Mouse (Mus musculus) 416B (cell line): ENCODE measurements at regions not wholly inside any gene's neighbourhood (a gene's known extent, or its start where the extent isn't known, plus 50 kb on each side); places are given as distances from the start of the nearest gene placed in this dataset.

ENCODE experiments used
- DNase-seq: peaks from one replicate; pipeline ENCODE4 v3.0.0; 2011; ENCODE audit warnings: low read depth

DNA sequence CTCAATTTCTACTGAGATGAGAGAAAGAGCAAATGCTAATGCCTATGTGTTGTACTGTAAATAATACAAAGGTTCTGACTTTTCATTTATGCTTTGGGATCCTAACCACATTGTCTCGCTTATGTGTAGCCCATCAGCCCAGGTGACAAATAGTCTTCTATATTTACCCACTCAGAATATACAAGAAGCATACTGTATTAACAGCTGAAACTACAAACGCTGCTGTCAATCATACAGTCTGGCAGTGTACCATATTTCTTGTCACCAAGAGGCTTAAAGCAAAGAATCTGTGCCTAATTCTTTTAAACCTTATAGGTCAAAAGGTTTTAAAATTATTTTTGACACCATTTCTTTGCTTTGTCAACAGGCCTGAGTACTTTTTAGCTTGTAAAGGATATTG is 160.8 kb upstream of the Pitx2 start:
- DNase-seq: no peak

- no peak for DNase-seq
Measured at GRCm38 (mm10) chr3:129044834-129045233, 154.8 kb upstream of the Pitx2 start.

GRCm38 (mm10) chr3:129049899-129050597 is 149.6 kb upstream of the Pitx2 start:
- DNase-seq: no peak

DNA sequence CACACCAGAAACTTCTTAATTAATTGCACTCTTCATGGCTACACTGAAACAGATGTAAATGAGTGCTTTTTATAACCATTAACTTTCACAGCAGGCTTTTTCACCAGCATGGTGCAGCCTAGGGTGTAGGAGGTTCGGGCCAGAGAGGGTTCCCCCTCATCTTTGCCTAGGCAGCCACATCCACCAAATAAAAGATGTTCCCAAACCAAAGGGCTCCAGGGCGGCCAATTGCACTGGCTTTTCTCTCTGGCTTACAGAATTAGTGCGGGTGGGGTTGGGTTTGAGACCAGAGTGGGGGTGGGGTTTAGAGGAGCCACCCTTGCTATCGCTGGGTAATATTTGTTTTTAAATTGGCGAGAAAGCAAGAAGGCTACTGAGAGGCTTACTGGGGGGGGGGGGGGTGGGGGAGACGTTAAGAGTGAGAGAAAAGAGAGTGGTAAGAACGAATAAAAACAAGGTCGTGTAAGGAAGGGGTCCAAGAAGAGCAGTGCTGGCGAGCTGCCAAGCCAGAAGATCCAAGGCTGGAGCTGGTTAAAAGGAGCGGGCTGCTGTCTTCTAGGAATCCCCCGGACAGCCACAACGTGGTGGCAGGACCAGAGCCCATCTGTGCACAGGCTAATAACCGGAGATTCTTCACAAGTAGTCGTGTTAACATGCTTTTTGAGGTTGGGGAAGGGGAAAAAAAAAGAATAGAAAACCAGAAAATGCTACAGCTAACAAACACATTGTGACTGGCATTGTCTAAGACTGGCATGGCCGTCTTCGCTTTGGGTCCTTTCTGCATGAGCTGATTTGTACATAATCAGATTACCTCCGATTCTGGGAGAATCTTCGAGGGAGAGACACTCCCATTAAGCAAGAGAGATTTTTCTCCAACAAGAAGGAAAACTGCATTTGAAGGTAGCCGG is 134.0 kb upstream of the Pitx2 start:
- DNase-seq: no peak

- no peak for DNase-seq
Measured at GRCm38 (mm10) chr3:129069676-129070075, 130.0 kb upstream of the Pitx2 start.

- no peak for DNase-seq
Measured at GRCm38 (mm10) chr3:129070521-129070933, 129.2 kb upstream of the Pitx2 start.

- no peak for DNase-seq
Measured at GRCm38 (mm10) chr3:129071002-129071401, 128.7 kb upstream of the Pitx2 start.

GRCm38 (mm10) chr3:129076396-129076795 is 123.3 kb upstream of the Pitx2 start:
- DNase-seq: no peak

- DNase-seq: no peak
Measured at GRCm38 (mm10) chr3:129103786-129104440, 95.8 kb upstream of the Pitx2 start.

DNA sequence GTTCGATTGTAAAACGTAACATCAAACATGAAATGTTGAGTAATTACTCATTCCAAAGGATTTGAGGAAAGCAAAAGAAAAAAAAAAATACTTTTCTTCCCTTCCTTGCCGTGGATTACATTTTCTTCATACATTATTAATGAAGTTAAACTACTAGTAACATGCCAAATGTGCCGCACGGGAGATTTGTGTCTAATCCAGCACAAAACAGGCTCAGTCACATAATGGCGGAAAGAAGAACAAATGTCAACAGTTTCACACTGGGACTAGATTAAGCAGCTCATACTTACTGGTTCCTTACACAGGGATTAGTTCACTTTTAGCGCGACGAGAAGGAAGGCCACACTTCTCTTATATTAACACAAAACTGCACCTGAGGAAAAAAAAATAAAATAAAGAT is 94.9 kb upstream of the Pitx2 start:
- DNase-seq: no peak

- DNase-seq: no peak
Measured at GRCm38 (mm10) chr3:129106174-129106573, 93.5 kb upstream of the Pitx2 start.

- no peak for DNase-seq
Measured at GRCm38 (mm10) chr3:129130521-129130920, 69.2 kb upstream of the Pitx2 start.

GRCm38 (mm10) chr3:129131140-129131539 is 68.5 kb upstream of the Pitx2 start:
- no peak for DNase-seq

DNA sequence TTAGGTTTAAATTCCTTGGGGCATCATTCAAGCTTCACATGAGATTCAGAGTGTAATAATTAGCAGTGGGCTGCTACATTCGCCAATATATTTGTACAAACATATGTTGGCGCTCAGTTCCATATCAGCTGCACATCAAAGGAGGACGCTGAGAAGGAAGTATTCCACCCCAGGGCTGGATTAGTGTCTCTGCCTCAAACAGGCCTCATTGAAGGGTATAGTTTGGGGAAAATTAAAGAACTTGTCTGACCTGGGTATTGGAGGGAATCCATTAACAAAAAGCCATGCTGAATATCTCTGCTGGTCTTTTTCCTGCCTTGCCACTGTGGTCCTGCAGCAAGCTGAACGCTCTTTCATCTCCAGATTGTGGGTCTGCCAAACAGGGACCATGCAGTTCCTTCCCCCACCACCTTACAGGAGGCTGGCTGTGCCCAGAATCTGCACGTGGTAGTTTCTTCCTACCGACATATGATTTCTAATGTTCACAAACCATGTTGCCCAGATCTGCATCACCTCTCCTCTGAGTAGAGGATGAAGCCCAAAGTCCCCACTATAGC is 67.7 kb upstream of the Pitx2 start:
- DNase-seq: no peak
